In the genomic region with DNA sequence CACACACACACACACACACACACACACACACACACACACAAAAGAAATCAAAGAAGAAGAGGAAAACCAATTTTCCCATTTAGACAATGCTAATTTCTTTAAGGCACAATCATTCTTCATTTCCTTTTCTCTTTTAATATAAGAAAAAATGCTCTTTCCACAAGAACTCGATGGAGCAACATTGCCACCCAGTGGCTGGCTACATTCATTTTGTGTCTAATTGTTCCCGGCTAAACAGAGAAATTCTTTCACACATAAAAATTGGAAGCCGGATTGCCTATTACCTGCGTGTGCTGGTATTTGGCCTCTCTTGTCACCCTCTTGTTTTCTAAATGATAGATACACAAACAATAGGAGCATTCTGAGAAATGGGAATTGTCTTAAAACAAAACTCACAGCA, we compare ENCODE assay signal across 8 mouse cellular contexts.
DNase-seq lines count a peak whose midpoint lies in the region; ATAC-seq and TF ChIP-seq lines count a peak whose summit lies in the region.

No protein-coding gene starts in this region.

- no peak overlapping the region for H3K9ac ChIP-seq in limb, embryonic 13.5 days

- TF ChIP-seq CTCF in cortical plate, adult 2 months (IDR thresholded peaks at IDR 0.05; ENCODE audit: extremely low read depth, insufficient read depth, low read length) = peak; percentile 37; the same call in 1 of the 2 replicates

- 11% methylated on average over 4 of the region's 4 CpGs for WGBS in limb, embryonic 13.5 days

- H3K4me1 ChIP-seq in cortical plate, adult 2 months (ENCODE audit: control insufficient read depth, insufficient read depth, low read length) = no peaks in the 10 kb centered on the region
- H3K4me1 ChIP-seq in limb, embryonic 13.5 days = no peaks in the 10 kb centered on the region

- no peak for TF ChIP-seq POLR2A in cortical plate, adult 2 months (IDR thresholded peaks at IDR 0.05; ENCODE audit: extremely low read depth, insufficient read depth, low read length)

- DNase-seq in gastrocnemius, postnatal 14 days = peak; percentile 4
- DNase-seq in gastrocnemius, adult 8-10 months (ENCODE audit: low spot score in 2 of 2) = no peak
- peak; percentile 70 for DNase-seq in NIH3T3 (ENCODE audit: low read depth)
- peak; percentile 78 for DNase-seq in kidney, postnatal 10 days
- peak; percentile 40 for DNase-seq in retina, postnatal 7 days (ENCODE audit: low read depth, low spot score)

- H3K9me3 ChIP-seq in limb, embryonic 13.5 days = no peaks in the 10 kb centered on the region

- 0 out of 2 replicates have a peak overlapping the region, but pooled peaks have one; percentile 2 for H3K4me2 ChIP-seq in limb, embryonic 13.5 days (replicated peaks)

- intact Hi-C loops in gastrocnemius, postnatal 14 days (cut with DNase I; ENCODE audit: low total_unique reads) = no loop called here

- H3K27me3 ChIP-seq in limb, embryonic 13.5 days = no peaks in the 10 kb centered on the region

- ATAC-seq in limb, embryonic 13.5 days (ENCODE audit: low FRiP score, low read depth) = no peak
- ATAC-seq in granulocyte monocyte progenitor cell, adult 5-6 weeks (replicated peaks; ENCODE audit: poor library complexity, severe bottlenecking) = no peak

- H3K4me3 ChIP-seq in cortical plate, adult 2 months (ENCODE audit: insufficient read depth, low read length) = no peak overlapping the region
- no peak overlapping the region for H3K4me3 ChIP-seq in limb, embryonic 13.5 days

- no peaks in the 10 kb centered on the region for H3K36me3 ChIP-seq in limb, embryonic 13.5 days

- H3K27ac ChIP-seq in cortical plate, adult 2 months (ENCODE audit: insufficient read depth, low read length) = no peak overlapping the region
- no peak overlapping the region for H3K27ac ChIP-seq in limb, embryonic 13.5 days

Comparison
In these comparisons a context has a peak if more than half of its experiments do, and no peak if none do; other contexts are left out.
1. DNase-seq: peak in gastrocnemius, postnatal 14 days (single experiment), NIH3T3 (single experiment), kidney, postnatal 10 days (single experiment) and retina, postnatal 7 days (single experiment); none in gastrocnemius, adult 8-10 months (0 of 2).